Mouse (Mus musculus): ENCODE measurements at regions not wholly inside any gene's neighbourhood (a gene's known extent, or its start where the extent isn't known, plus 50 kb on each side); places are given as distances from the start of the nearest gene placed in this dataset.
A peak's percentile ranks its signal among the peaks of the same experiment; 100 is the strongest.

DNA sequence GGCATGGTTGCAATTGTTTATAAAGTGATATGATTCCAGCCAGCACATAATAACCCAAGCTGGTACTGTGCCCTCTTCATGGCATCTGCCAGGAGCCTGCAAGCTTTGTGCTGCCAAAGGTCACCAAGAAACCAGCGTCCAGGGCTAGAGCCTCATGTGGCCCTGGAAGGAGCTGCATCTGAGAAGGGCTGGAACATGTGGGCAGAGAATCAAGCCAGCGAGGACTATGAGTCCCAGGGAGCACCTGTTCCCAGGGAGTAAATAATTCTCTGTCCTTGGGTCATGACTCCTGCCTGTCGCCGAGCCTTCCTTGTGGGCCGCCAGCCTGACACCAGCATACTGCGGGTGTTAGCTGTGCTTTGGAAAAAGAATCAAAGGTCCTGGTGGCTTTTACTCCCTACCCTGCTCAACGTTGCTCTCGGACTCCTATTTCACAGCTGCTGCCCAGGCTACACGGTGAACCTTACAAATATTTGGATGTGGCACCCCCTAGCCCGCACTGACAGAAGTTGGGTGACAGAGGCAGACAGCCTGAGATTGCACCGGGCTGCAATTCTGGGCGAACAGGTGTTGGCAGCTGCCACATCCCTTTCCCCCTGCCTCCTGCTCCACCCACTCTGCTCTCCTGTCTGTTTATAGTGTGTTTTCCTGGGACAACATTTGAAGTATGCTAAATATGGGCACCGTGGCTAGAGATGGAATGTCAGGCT lies 99.5 kb upstream of the Serbp1 start:
- H3K27ac ChIP-seq (ENCODE audit: insufficient read depth, low read length), result no peak overlapping the region
- H3K9me3 ChIP-seq (replicated peaks; ENCODE audit: control insufficient read depth, insufficient read depth, low read length, poor library complexity, severe bottlenecking), result no peaks in the 10 kb centered on the region
- H3K9ac ChIP-seq (ENCODE audit: low read depth, poor library complexity, severe bottlenecking), result 0 out of 2 replicates have a peak overlapping the region, but pooled peaks have one; percentile 23
- no peaks in the 10 kb centered on the region for H3K36me3 ChIP-seq (ENCODE audit: control insufficient read depth, insufficient read depth, low read length, poor library complexity, severe bottlenecking)
- peaks cover 7% of the 10 kb centered on the region for H3K4me1 ChIP-seq (ENCODE audit: control insufficient read depth, insufficient read depth, low read length)
- no peak for TF ChIP-seq EP300 (IDR thresholded peaks at IDR 0.05; ENCODE audit: insufficient read depth, low read depth, low read length)
- TF ChIP-seq CTCF (IDR thresholded peaks at IDR 0.05; ENCODE audit: low read depth, low read length), result no peak
- no peak for TF ChIP-seq POLR2A (IDR thresholded peaks at IDR 0.05; ENCODE audit: insufficient read depth, low read length)
- H3K27me3 ChIP-seq (ENCODE audit: control insufficient read depth, insufficient read depth, low read length, poor library complexity, severe bottlenecking), result no peaks in the 10 kb centered on the region
- H3K4me3 ChIP-seq (ENCODE audit: low read depth, low read length), result 0 out of 2 replicates have a peak overlapping the region, but pooled peaks have one; percentile 1

DNA sequence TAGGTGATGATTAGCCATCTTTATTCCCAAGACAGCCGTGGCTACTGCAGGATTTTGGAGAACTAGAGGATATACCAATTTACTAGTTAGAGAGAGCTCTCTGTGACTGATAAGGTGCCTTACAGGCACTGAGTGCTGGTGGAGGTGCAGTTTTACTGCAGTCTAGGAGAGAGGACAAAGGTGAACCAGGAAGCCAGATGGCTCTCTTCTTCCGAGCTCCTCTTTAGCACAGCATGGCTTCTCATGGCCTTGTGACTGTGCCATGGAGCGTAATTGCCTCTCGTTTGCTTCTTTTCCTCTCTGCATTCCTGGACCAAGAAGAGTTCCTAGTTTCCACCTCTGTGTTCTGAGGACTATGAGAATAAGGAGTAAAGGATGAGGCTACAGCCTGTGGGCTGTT lies 100.2 kb upstream of the Gadd45a start:
- Histone ChIP-seq H3K4me3 (ENCODE audit: low read depth, low read length) (no peak overlapping the region), H3K4me1 (ENCODE audit: control insufficient read depth, insufficient read depth, low read length) (peaks cover 5% of the 10 kb centered on the region), H3K9ac (ENCODE audit: low read depth, poor library complexity, severe bottlenecking) (no peak overlapping the region), H3K27me3 (ENCODE audit: control insufficient read depth, insufficient read depth, low read length, poor library complexity, severe bottlenecking) (no peaks in the 10 kb centered on the region), H3K27ac (ENCODE audit: insufficient read depth, low read length) (no peak overlapping the region), H3K36me3 (ENCODE audit: control insufficient read depth, insufficient read depth, low read length, poor library complexity, severe bottlenecking) (no peaks in the 10 kb centered on the region), H3K9me3 (replicated peaks; ENCODE audit: control insufficient read depth, insufficient read depth, low read length, poor library complexity, severe bottlenecking) (no peaks in the 10 kb centered on the region)
- TF ChIP-seq CTCF (IDR thresholded peaks at IDR 0.05; ENCODE audit: low read depth, low read length), result no peak
- TF ChIP-seq POLR2A (IDR thresholded peaks at IDR 0.05; ENCODE audit: insufficient read depth, low read length), result no peak
- TF ChIP-seq EP300 (IDR thresholded peaks at IDR 0.05; ENCODE audit: insufficient read depth, low read depth, low read length), result no peak

DNA sequence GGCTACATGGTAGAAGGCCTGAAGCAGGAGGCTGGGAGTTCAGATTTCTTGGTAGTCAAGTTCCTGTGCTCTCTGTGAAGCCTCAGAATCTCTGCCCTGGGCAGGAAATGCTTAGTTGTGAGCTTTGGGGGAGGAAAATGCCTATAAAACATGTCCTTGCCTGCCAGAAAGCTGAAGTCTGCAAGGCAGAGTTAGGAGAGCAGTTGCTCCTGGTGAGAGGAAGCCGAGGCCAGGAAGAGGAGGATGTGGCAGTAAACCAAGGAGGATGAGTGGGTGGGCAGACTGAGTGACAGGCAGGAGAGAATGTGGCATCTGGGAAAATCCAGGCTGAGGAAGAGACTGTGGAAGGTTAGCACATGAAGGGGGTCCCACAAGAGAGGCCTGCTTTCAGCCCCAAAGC lies 97.7 kb upstream of the Gadd45a start:
- no peak overlapping the region for H3K4me3 ChIP-seq (ENCODE audit: low read depth, low read length)
- H3K9ac ChIP-seq (ENCODE audit: low read depth, poor library complexity, severe bottlenecking), result no peak overlapping the region
- no peak overlapping the region for H3K27ac ChIP-seq (ENCODE audit: insufficient read depth, low read length)
- TF ChIP-seq POLR2A (IDR thresholded peaks at IDR 0.05; ENCODE audit: insufficient read depth, low read length), result no peak
- no peaks in the 10 kb centered on the region for H3K27me3 ChIP-seq (ENCODE audit: control insufficient read depth, insufficient read depth, low read length, poor library complexity, severe bottlenecking)
- H3K9me3 ChIP-seq (replicated peaks; ENCODE audit: control insufficient read depth, insufficient read depth, low read length, poor library complexity, severe bottlenecking), result no peaks in the 10 kb centered on the region
- H3K4me1 ChIP-seq (ENCODE audit: control insufficient read depth, insufficient read depth, low read length), result peaks cover 5% of the 10 kb centered on the region
- H3K36me3 ChIP-seq (ENCODE audit: control insufficient read depth, insufficient read depth, low read length, poor library complexity, severe bottlenecking), result no peaks in the 10 kb centered on the region

DNA sequence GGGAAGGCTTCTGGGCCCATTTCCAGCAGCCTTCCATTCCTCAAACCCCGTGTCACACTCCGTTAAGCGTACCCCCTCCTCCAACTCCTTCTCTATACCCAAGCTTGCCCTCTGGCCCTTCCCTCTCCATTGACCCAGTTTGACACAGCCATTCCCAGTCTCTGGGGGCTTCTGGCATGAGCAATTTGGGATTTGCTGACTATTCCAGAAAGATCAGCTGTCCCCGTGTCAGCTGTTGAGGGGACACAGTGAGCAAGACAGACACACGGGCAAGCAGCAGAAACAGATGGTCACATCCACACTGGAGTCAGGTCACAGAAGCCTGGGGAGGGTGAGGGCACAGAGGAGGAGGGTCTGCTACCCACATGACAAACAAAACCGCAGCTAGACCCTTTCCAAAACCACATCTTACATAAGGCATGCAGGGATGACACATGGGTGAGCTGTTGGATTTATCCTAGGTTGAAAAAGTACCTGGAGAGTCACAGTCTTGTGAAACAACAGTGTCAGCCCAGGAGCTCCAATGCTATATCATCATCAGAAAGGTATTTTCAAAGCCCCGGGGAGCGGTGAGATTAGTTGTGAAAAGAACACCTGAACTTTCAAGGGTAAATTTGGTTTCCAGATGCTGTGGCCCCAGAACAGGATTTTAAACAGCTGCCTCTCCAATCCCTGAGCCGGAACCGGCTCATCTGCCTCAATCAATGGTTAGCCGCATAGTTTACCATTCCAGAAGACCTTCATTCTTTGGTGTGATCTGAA lies 93.5 kb upstream of the Gadd45a start:
- H3K36me3 ChIP-seq (ENCODE audit: control insufficient read depth, insufficient read depth, low read length, poor library complexity, severe bottlenecking), result no peaks in the 10 kb centered on the region
- no peak for TF ChIP-seq POLR2A (IDR thresholded peaks at IDR 0.05; ENCODE audit: insufficient read depth, low read length)
- no peak for TF ChIP-seq CTCF (IDR thresholded peaks at IDR 0.05; ENCODE audit: low read depth, low read length)
- TF ChIP-seq EP300 (IDR thresholded peaks at IDR 0.05; ENCODE audit: insufficient read depth, low read depth, low read length), result no peak
- H3K4me3 ChIP-seq (ENCODE audit: low read depth, low read length), result no peak overlapping the region
- no peak overlapping the region for H3K9ac ChIP-seq (ENCODE audit: low read depth, poor library complexity, severe bottlenecking)
- H3K9me3 ChIP-seq (replicated peaks; ENCODE audit: control insufficient read depth, insufficient read depth, low read length, poor library complexity, severe bottlenecking), result no peaks in the 10 kb centered on the region
- no peaks in the 10 kb centered on the region for H3K27me3 ChIP-seq (ENCODE audit: control insufficient read depth, insufficient read depth, low read length, poor library complexity, severe bottlenecking)
- no peak overlapping the region for H3K27ac ChIP-seq (ENCODE audit: insufficient read depth, low read length)
- peaks cover 4% of the 10 kb centered on the region for H3K4me1 ChIP-seq (ENCODE audit: control insufficient read depth, insufficient read depth, low read length)

DNA sequence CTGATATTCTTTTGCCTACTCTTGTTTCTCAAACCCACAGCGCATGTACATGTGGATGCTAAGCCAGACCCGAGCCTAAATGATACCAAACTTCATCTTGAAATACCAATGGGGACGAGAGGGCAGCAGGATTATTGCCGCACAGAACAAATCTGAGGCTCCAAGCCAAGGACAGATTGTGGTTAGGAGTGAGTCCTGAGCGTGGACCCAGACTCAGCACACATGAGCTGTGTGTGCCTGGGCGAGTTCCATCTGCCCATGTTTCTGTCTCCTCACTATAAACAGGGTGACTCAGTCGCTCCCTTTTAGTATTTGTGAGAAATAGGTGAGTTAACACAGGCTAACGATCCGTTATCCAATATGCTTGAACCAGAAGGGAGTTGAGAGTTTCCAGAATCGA lies 92.4 kb upstream of the Gadd45a start:
- no peak overlapping the region for H3K27ac ChIP-seq (ENCODE audit: insufficient read depth, low read length)
- H3K9ac ChIP-seq (ENCODE audit: low read depth, poor library complexity, severe bottlenecking), result no peak overlapping the region
- no peaks in the 10 kb centered on the region for H3K36me3 ChIP-seq (ENCODE audit: control insufficient read depth, insufficient read depth, low read length, poor library complexity, severe bottlenecking)
- no peak overlapping the region for H3K4me3 ChIP-seq (ENCODE audit: low read depth, low read length)
- no peak for TF ChIP-seq CTCF (IDR thresholded peaks at IDR 0.05; ENCODE audit: low read depth, low read length)
- no peak for TF ChIP-seq POLR2A (IDR thresholded peaks at IDR 0.05; ENCODE audit: insufficient read depth, low read length)
- no peak for TF ChIP-seq EP300 (IDR thresholded peaks at IDR 0.05; ENCODE audit: insufficient read depth, low read depth, low read length)
- H3K4me1 ChIP-seq (ENCODE audit: control insufficient read depth, insufficient read depth, low read length), result peaks cover 4% of the 10 kb centered on the region
- no peaks in the 10 kb centered on the region for H3K27me3 ChIP-seq (ENCODE audit: control insufficient read depth, insufficient read depth, low read length, poor library complexity, severe bottlenecking)
- no peaks in the 10 kb centered on the region for H3K9me3 ChIP-seq (replicated peaks; ENCODE audit: control insufficient read depth, insufficient read depth, low read length, poor library complexity, severe bottlenecking)

Measured in ES-Bruce4 (cell line).